Mouse (Mus musculus) heart, postnatal 36 days (tissue): ENCODE data around the gene Kpna3. TPM values are rescaled to one million over a fixed set of nuclear protein-coding genes. Genes with fewer than 3 reads are reported as not detected.
"Not testable (repeated sequence)": the region's sequence is repeated elsewhere in the genome, so short reads cannot be mapped to it uniquely, and the experiment has no call there.

Experiments used
- DNase-seq, 2 experiments: peaks; one replicate each; pipeline ENCODE4 v3.0.0; 2021 to 2022
- intact Hi-C: fragments of 180-260 bp; cut with DNase I; formaldehyde crosslinking; loops from one replicate; pipeline ENCODE4 v1.15.1; 2025
- total RNA-seq, 2 experiments: library from RNA; stranded (reverse); gene quantifications; 2 replicates each; pipeline ENCODE4 v1.2.3; 2021

Kpna3 gene
- 10 to 100 TPM; 52.1 to 53.3 TPM for total RNA-seq

GRCm38 (mm10) chr14:61439661-61440559 lies at the start of gene Kpna3:
Kpna3 (minus strand) TSS chr14:61439874.
- intact Hi-C loops, result loop anchor here (2.0 to 10.0 kb wide), 8 partner anchors 43 to 265 kb away; partner anchors contain the start of genes Ebpl and Spryd7
- peak; percentile 93 for DNase-seq

GRCm38 (mm10) chr14:61460365-61460764 lies 20.7 kb upstream of the Kpna3 start:
- DNase-seq, result no peak
- intact Hi-C loops, result no loop called here

GRCm38 (mm10) chr14:61457468-61457867 lies 17.8 kb upstream of the Kpna3 start:
- intact Hi-C loops, result no loop called here
- no peak for DNase-seq

GRCm38 (mm10) chr14:61455571-61455970 lies 15.9 kb upstream of the Kpna3 start:
- no peak for DNase-seq
- intact Hi-C loops, result no loop called here

- DNase-seq, result no peak
- intact Hi-C loops, result no loop called here
Observed at GRCm38 (mm10) chr14:61453032-61453431, 13.4 kb upstream of the Kpna3 start.

- intact Hi-C loops, result no loop called here
- DNase-seq, result no peak
Observed at GRCm38 (mm10) chr14:61452481-61452880, 12.8 kb upstream of the Kpna3 start.

- DNase-seq, result peak in 1 of 2 experiments; percentile 30
- intact Hi-C loops, result loop anchor here (10.0 kb wide), 2 partner anchors 237 to 273 kb away; no protein-coding TSS in a partner anchor
Observed at GRCm38 (mm10) chr14:61447775-61448174, 8.1 kb upstream of the Kpna3 start.

- DNase-seq, result no peak
Observed at GRCm38 (mm10) chr14:61439141-61439660, 473 bp downstream of the Kpna3 start.

GRCm38 (mm10) chr14:61438171-61438945 lies 1.3 kb downstream of the Kpna3 start:
- intact Hi-C loops, result loop anchor here (2.0 to 5.0 kb wide), 4 partner anchors 41 to 119 kb away; partner anchors contain the start of gene Spryd7

More at GRCm38 (mm10) chr14:61439141-61439660, 473 bp downstream of the Kpna3 start:
- intact Hi-C loops, result loop anchor here (2.0 to 5.0 kb wide), 4 partner anchors 42 to 118 kb away; partner anchors contain the start of gene Spryd7

GRCm38 (mm10) chr14:61436866-61437265 lies 2.8 kb downstream of the Kpna3 start:
- DNase-seq, result no peak
- intact Hi-C loops, result loop anchor here (1.0 to 5.0 kb wide), 4 partner anchors 12 to 120 kb away; partner anchors contain the start of gene Spryd7

More at GRCm38 (mm10) chr14:61438171-61438945, 1.3 kb downstream of the Kpna3 start:
- no peak for DNase-seq

- no peak for DNase-seq
- intact Hi-C loops, result no loop called here
Observed at GRCm38 (mm10) chr14:61428126-61428787, 11.4 kb downstream of the Kpna3 start.

GRCm38 (mm10) chr14:61427095-61427494 lies 12.6 kb downstream of the Kpna3 start:
- intact Hi-C loops, DNase-seq: not testable (repeated sequence)

- intact Hi-C loops, result no loop called here
- DNase-seq, result no peak
Observed at GRCm38 (mm10) chr14:61425080-61425665, 14.5 kb downstream of the Kpna3 start.

- intact Hi-C loops, result no loop called here
- no peak for DNase-seq
Observed at GRCm38 (mm10) chr14:61415719-61416118, 24.0 kb downstream of the Kpna3 start.

GRCm38 (mm10) chr14:61415311-61415710 lies 24.4 kb downstream of the Kpna3 start:
- intact Hi-C loops, result no loop called here
- no peak for DNase-seq

GRCm38 (mm10) chr14:61414808-61415207 lies 24.9 kb downstream of the Kpna3 start:
- intact Hi-C loops, result no loop called here
- DNase-seq, result no peak

GRCm38 (mm10) chr14:61414199-61414598 lies 25.5 kb downstream of the Kpna3 start:
- intact Hi-C loops, result no loop called here
- DNase-seq, result no peak

- no peak for DNase-seq
- intact Hi-C loops, result no loop called here
Observed at GRCm38 (mm10) chr14:61413686-61414085, 26.0 kb downstream of the Kpna3 start.

- DNase-seq, result no peak
- intact Hi-C loops, result no loop called here
Observed at GRCm38 (mm10) chr14:61410020-61410419, 29.7 kb downstream of the Kpna3 start.

- no peak for DNase-seq
- intact Hi-C loops, result no loop called here
Observed at GRCm38 (mm10) chr14:61407055-61407454, 32.6 kb downstream of the Kpna3 start.
